Mouse (Mus musculus) cerebellum, adult 2 months (tissue): ENCODE results near the gene Use1. TPM values are rescaled to one million over a fixed set of nuclear protein-coding genes. Genes with fewer than 3 reads are reported as not detected.
A peak's percentile ranks its signal among the peaks of the same experiment; 100 is the strongest.

Experiments
- DNase-seq, 2 experiments: peaks; one replicate each; pipeline ENCODE4 v3.0.0; 2021
- H3K27ac ChIP-seq: fragments of 200-500 bp; 2 replicates; pipeline ENCODE4 v1.5.1; 2012; ENCODE audit warnings: low read length, control low read depth, inconsistent platforms; ENCODE audit not compliant: insufficient read depth
- H3K27me3 ChIP-seq: fragments of 200-500 bp; 2 replicates; pipeline ENCODE4 v1.6.1; 2012; ENCODE audit warnings: inconsistent platforms, mild to moderate bottlenecking, low read length, moderate library complexity; ENCODE audit not compliant: control insufficient read depth, insufficient read depth
- H3K4me1 ChIP-seq: fragments of 200-500 bp; 2 replicates; pipeline ENCODE4 v1.6.1; 2011; ENCODE audit warnings: low read length; ENCODE audit not compliant: control insufficient read depth, insufficient read depth
- H3K4me3 ChIP-seq: fragments of 200-500 bp; replicated peaks from 2 replicates; pipeline ENCODE3; 2011; ENCODE audit warnings: mild to moderate bottlenecking, low read depth, low read length, control low read depth; ENCODE audit not compliant: insufficient read depth
- CTCF ChIP-seq: fragments of 200-500 bp; IDR thresholded peaks from 2 replicates; pipeline ENCODE4 v1.5.1; 2011; ENCODE audit warnings: low read depth, mild to moderate bottlenecking, control low read depth, low read length, moderate library complexity, borderline replicate concordance; ENCODE audit not compliant: insufficient read depth
- POLR2A ChIP-seq: fragments of 200-500 bp; IDR thresholded peaks from 2 replicates; pipeline ENCODE4 v1.6.1; 2011; ENCODE audit warnings: low read length, control low read depth, borderline replicate concordance; ENCODE audit not compliant: insufficient read depth
- WGBS: fragments of 180-500 bp; shearing (Covaris S2); methylation state at CpG from one replicate; pipeline ENCODE4 v1.1.7; 2018; 5-methylcytosine and 5-hydroxymethylcytosine counted together
- polyA plus RNA-seq: library from polyadenylated mRNA; depleted of rRNA; stranded (reverse); fragments of >200 nt; gene quantifications from 2 replicates; pipeline ENCODE4 v1.2.3, GENCODE M21; 2012

The Use1 gene
- polyA plus RNA-seq, 1 experiment: 204 TPM

DNA sequence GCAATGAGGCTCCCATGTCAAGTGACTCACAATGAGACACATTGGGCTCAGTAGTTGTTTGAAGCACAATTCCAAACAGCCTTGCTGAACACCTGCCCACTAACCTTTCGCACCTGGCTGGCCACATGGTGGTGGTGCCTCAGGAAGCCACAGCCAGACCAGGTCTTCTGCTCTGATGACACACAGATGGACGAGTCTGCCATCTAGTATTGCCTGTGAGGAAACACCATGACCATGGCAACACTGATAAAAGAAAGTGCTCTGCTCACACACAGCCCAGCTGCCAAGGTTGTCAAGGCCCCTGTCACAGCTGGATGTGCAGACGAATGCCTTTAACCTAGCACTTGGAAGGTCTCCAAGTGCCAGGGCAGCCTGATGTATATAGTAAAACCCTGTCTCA is 15.5 kb upstream of the Use1 start:
- H3K4me1 ChIP-seq: no peaks in the 10 kb centered on the region
- no peak for DNase-seq

GRCm38 (mm10) chr8:71351520-71351919 is 15.1 kb upstream of the Use1 start:
- DNase-seq: no peak
- H3K27ac ChIP-seq: no peak overlapping the region
- H3K4me1 ChIP-seq: no peaks in the 10 kb centered on the region
- no peak for TF ChIP-seq POLR2A
- no peak for TF ChIP-seq CTCF
- no peak overlapping the region for H3K4me3 ChIP-seq
- H3K27me3 ChIP-seq: no peaks in the 10 kb centered on the region
- WGBS: 94% methylated on average over 1 of the region's 1 CpGs

More for the DNA sequence above, 15.5 kb upstream of the Use1 start:
- TF ChIP-seq CTCF (no peak), POLR2A (no peak)
- 57% methylated on average over 3 of the region's 3 CpGs for WGBS
- Histone ChIP-seq H3K4me3 (no peak overlapping the region), H3K27me3 (no peaks in the 10 kb centered on the region), H3K27ac (no peak overlapping the region)

- TF ChIP-seq CTCF: no peak
- no peak for TF ChIP-seq POLR2A
- Histone ChIP-seq H3K27ac (no peak overlapping the region), H3K27me3 (no peaks in the 10 kb centered on the region), H3K4me3 (no peak overlapping the region), H3K4me1 (no peaks in the 10 kb centered on the region)
- DNase-seq: no peak
- 88% methylated on average over 3 of the region's 3 CpGs for WGBS
Observed at GRCm38 (mm10) chr8:71358026-71358425, 8.6 kb upstream of the Use1 start.

DNA sequence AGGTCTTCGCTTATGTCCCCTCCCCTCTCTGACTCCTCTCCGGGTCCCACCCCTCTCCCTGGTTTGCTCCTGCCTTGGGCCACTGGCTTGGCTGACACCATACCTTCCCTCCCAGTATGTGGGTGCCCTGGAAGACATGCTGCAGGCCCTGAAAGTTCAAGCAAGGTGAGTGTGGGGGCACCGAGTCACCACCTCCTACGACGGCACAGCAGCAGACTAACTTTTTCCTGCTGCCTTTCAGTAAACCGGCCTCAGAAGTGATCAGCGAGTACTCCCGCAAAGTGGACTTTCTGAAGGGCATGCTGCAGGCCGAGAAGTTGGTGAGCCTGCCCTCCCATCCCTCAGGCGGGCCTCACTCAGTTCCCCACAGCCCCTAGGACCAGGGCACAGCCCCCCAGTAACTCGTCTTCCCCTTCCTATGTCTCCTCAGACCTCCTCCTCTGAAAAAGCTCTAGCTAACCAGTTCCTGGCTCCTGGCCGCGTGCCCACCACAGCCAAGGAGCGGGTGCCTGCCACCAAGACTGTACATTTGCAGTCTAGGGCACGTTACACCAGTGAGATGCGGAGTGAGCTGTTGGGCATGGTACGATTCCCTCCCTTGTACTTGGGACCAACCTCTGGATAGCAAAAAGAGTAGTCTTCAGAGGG is 1.0 kb downstream of the Use1 start:
- 23% methylated on average over 17 of the region's 17 CpGs for WGBS
- TF ChIP-seq CTCF (no peak), POLR2A (no peak)
- Histone ChIP-seq H3K27me3 (no peaks in the 10 kb centered on the region), H3K4me3 (peak overlapping the region; percentile 60), H3K4me1 (peaks cover 5% of the 10 kb centered on the region; the same call in 1 of the 2 replicates), H3K27ac (peak overlapping the region; percentile 62)
- peak in 1 of 2 experiments; percentile 50 for DNase-seq

GRCm38 (mm10) chr8:71368366-71368765 is 1.7 kb downstream of the Use1 start:
- Histone ChIP-seq H3K4me1 (peaks cover 5% of the 10 kb centered on the region; the same call in 1 of the 2 replicates), H3K27ac (no peak overlapping the region), H3K27me3 (no peaks in the 10 kb centered on the region), H3K4me3 (no peak overlapping the region)
- DNase-seq: no peak
- TF ChIP-seq CTCF (no peak), POLR2A (no peak)

- TF ChIP-seq POLR2A (no peak), CTCF (no peak)
- 89% methylated on average over 10 of the region's 10 CpGs for WGBS
- no peak for DNase-seq
- no peak overlapping the region for H3K4me3 ChIP-seq
- no peaks in the 10 kb centered on the region for H3K27me3 ChIP-seq
- no peak overlapping the region for H3K27ac ChIP-seq
- H3K4me1 ChIP-seq: peaks cover 5% of the 10 kb centered on the region; the same call in 1 of the 2 replicates
Observed at GRCm38 (mm10) chr8:71369040-71369718, 2.5 kb downstream of the Use1 start.

GRCm38 (mm10) chr8:71370711-71371235 is 4.1 kb downstream of the Use1 start:
- peak overlapping the region; percentile 99; the same call in 1 of the 2 replicates for H3K27ac ChIP-seq
- peaks cover 10% of the 10 kb centered on the region for H3K4me1 ChIP-seq
- no peak for TF ChIP-seq POLR2A
- peak in 1 of 2 experiments; percentile 37 for DNase-seq
- H3K27me3 ChIP-seq: no peaks in the 10 kb centered on the region
- peak overlapping the region; percentile 98 for H3K4me3 ChIP-seq
- 5% methylated on average over 5 of the region's 5 CpGs for WGBS

- Histone ChIP-seq H3K27me3 (no peaks in the 10 kb centered on the region), H3K4me3 (peak within 1 kb of the TSS; percentile 98), H3K27ac (peak within 1 kb of the TSS; percentile 99), H3K4me1 (peaks cover 13% of the 10 kb centered on the region)
- peak; percentile 96 to 98 for DNase-seq
- TF ChIP-seq CTCF: peak; percentile 68
- TF ChIP-seq POLR2A: peak; percentile 72; the same call in 1 of the 2 replicates
- 1% methylated on average over 68 of the region's 68 CpGs for WGBS
Observed at GRCm38 (mm10) chr8:71371236-71371848, 4.7 kb downstream of the Use1 start, which contains the start of gene Ocel1. TSS of gene Ocel1 (plus strand) at chr8:71371298.
